Mouse (Mus musculus) thymus, adult 2 months (tissue): ENCODE measurements around the gene Ccdc102a. TPM values are rescaled to one million over a fixed set of nuclear protein-coding genes. Genes with fewer than 3 reads are reported as not detected.

Source experiments
- DNase-seq: peaks from one replicate; pipeline ENCODE4 v3.0.0; 2021
- H3K27ac ChIP-seq: fragments of 200-500 bp; 2 replicates; pipeline ENCODE4 v1.5.1; 2012; ENCODE audit warnings: low read length, control low read depth; ENCODE audit not compliant: control insufficient read depth, insufficient read depth
- H3K27me3 ChIP-seq: fragments of 200-500 bp; 2 replicates; pipeline ENCODE4 v1.6.1; 2012; ENCODE audit warnings: mild to moderate bottlenecking, low read length, moderate library complexity, mixed read lengths; ENCODE audit not compliant: control insufficient read depth, insufficient read depth
- H3K36me3 ChIP-seq: fragments of 200-500 bp; 2 replicates; pipeline ENCODE4 v1.6.1; 2012; ENCODE audit warnings: mild to moderate bottlenecking, low read length, moderate library complexity; ENCODE audit not compliant: control insufficient read depth, insufficient read depth
- H3K4me1 ChIP-seq: fragments of 200-500 bp; replicated peaks from 2 replicates; pipeline ENCODE4 v1.6.1; 2012; ENCODE audit warnings: low read length; ENCODE audit not compliant: control insufficient read depth, insufficient read depth
- H3K4me3 ChIP-seq: fragments of 200-500 bp; 2 replicates; pipeline ENCODE4 v1.5.1; 2012; ENCODE audit warnings: mild to moderate bottlenecking, low read length, control low read depth, moderate library complexity; ENCODE audit not compliant: control insufficient read depth, insufficient read depth
- CTCF ChIP-seq: fragments of 200-500 bp; IDR thresholded peaks from 2 replicates; pipeline ENCODE4 v1.5.1; 2012; ENCODE audit warnings: mild to moderate bottlenecking, control low read depth, low read length, moderate library complexity, borderline replicate concordance; ENCODE audit not compliant: control insufficient read depth, poor library complexity, insufficient read depth; ENCODE audit errors: extremely low read depth
- POLR2A ChIP-seq: fragments of 200-500 bp; IDR thresholded peaks from 2 replicates; pipeline ENCODE4 v1.6.1; 2012; ENCODE audit warnings: mild to moderate bottlenecking, low read length, control low read depth, moderate library complexity; ENCODE audit not compliant: control insufficient read depth, poor library complexity, insufficient read depth; ENCODE audit errors: extremely low read depth
- WGBS: fragments of 180-500 bp; shearing (Covaris S2); methylation state at CpG from one replicate; pipeline ENCODE4 v1.1.7; 2018; 5-methylcytosine and 5-hydroxymethylcytosine counted together
- polyA plus RNA-seq: library from polyadenylated mRNA; depleted of rRNA; stranded (reverse); fragments of >200 nt; gene quantifications from 2 replicates; pipeline ENCODE4 v1.2.3, GENCODE M21; 2012

Gene Ccdc102a
- polyA plus RNA-seq, 1 experiment: 7.2 TPM

DNA sequence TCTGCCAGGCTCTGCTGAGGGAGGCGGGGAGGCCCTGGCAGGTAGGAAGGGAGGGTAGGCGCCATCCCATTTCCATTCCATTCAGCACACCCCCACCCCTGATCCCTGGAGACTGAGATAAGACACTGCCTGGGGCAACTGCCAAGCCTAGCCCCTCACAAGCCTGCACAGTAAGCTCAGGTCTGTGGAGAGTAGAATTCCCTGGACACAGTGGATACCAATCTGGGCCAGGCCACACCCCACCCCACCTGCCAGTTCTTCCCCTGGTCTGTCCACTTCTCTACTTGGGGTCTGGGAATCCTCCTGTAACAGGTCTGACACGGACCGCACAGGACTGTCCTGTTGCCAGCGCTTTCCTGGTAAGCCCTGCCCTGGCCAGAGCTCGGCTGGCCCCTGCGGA lies 48.8 kb downstream of the Ccdc102a start:
- no peaks in the 10 kb centered on the region; the same call in 1 of the 2 replicates for H3K27me3 ChIP-seq
- 96% methylated on average over 7 of the region's 7 CpGs for WGBS
- no peak overlapping the region for H3K4me3 ChIP-seq
- H3K4me1 ChIP-seq: peaks cover 11% of the 10 kb centered on the region; the same call in 1 of the 2 replicates
- H3K27ac ChIP-seq: no peak overlapping the region
- TF ChIP-seq CTCF (no peak), POLR2A (no peak)
- no peak for DNase-seq
- peaks cover 1% of the 10 kb centered on the region; the same call in 1 of the 2 replicates for H3K36me3 ChIP-seq

DNA sequence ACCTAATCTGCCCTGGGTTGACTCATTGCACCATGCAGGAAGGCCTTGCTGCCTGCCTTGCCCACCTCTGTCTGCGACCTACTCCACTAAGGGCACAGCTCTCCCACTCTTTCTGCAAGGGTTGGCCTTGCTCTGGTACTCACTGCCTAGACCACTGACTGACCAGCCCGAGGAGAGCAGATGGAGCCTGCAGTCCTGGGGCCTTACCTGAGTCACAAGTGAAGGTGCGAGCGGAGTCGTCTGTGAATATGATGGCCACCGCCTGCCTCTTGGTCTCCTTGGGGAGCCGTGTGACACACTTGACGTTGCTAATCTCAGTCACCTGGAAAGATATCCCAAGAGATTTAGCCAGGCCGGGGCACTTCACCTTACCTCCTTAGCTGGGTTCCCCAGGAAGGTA lies 51.0 kb downstream of the Ccdc102a start:
- 95% methylated on average over 9 of the region's 9 CpGs for WGBS
- Histone ChIP-seq H3K4me1 (peaks cover 11% of the 10 kb centered on the region; the same call in 1 of the 2 replicates), H3K36me3 (peaks cover 16% of the 10 kb centered on the region), H3K27ac (no peak overlapping the region), H3K4me3 (no peak overlapping the region), H3K27me3 (no peaks in the 10 kb centered on the region; the same call in 1 of the 2 replicates)
- no peak for DNase-seq
- no peak for TF ChIP-seq CTCF
- TF ChIP-seq POLR2A: no peak

GRCm38 (mm10) chr8:94865292-94865691 lies 52.6 kb downstream of the Ccdc102a start:
- no peak for TF ChIP-seq POLR2A
- no peak for TF ChIP-seq CTCF
- DNase-seq: no peak
- H3K27ac ChIP-seq: no peak overlapping the region
- no peak overlapping the region for H3K4me3 ChIP-seq
- WGBS: 91% methylated on average over 10 of the region's 10 CpGs
- no peaks in the 10 kb centered on the region; the same call in 1 of the 2 replicates for H3K27me3 ChIP-seq
- H3K36me3 ChIP-seq: peaks cover 19% of the 10 kb centered on the region
- H3K4me1 ChIP-seq: no peaks in the 10 kb centered on the region

- Histone ChIP-seq H3K4me3 (no peak overlapping the region), H3K36me3 (peaks cover 19% of the 10 kb centered on the region), H3K27ac (no peak overlapping the region), H3K4me1 (no peaks in the 10 kb centered on the region), H3K27me3 (no peaks in the 10 kb centered on the region)
- no peak for DNase-seq
- WGBS: 91% methylated on average over 10 of the region's 10 CpGs
- TF ChIP-seq POLR2A (no peak), CTCF (no peak)
These were observed 53.8 kb downstream of the Ccdc102a start for GRCm38 (mm10) chr8:94863897-94864673.

DNA sequence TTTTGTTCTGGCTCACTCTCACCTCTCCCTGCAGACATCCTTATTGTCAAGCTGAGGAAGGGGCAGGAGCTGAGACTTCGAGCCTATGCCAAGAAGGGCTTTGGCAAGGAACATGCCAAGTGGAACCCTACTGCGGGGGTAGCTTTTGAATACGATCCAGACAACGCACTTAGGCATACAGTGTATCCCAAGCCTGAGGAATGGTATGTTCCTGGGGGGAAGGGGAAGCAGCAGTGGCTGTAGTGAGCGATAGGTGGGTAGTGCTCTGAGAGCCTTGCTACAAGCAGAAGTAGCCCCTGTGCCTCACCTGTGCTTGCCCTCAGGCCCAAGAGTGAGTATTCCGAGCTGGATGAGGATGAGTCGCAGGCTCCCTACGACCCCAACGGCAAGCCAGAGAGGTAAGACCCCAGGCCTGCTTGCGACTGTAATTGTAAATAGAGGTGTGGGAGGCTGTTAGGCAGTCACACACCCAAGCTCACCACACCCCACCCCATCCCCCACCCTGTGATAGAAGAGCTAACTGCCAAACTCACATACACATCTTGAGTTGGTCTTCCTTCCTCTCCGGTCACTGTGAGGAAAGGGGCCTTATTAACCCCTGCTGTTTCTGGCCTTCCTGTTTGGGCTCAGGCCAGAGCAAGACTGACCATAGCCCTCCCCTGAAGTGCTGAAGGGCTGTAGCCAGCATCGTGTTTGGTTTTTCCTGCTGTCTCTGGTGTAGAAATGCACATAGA lies 55.2 kb downstream of the Ccdc102a start:
- Histone ChIP-seq H3K4me1 (no peaks in the 10 kb centered on the region), H3K4me3 (no peak overlapping the region), H3K36me3 (peaks cover 19% of the 10 kb centered on the region), H3K27me3 (no peaks in the 10 kb centered on the region), H3K27ac (no peak overlapping the region)
- WGBS: 97% methylated on average over 12 of the region's 12 CpGs
- DNase-seq: no peak
- TF ChIP-seq CTCF: no peak
- TF ChIP-seq POLR2A: no peak

DNA sequence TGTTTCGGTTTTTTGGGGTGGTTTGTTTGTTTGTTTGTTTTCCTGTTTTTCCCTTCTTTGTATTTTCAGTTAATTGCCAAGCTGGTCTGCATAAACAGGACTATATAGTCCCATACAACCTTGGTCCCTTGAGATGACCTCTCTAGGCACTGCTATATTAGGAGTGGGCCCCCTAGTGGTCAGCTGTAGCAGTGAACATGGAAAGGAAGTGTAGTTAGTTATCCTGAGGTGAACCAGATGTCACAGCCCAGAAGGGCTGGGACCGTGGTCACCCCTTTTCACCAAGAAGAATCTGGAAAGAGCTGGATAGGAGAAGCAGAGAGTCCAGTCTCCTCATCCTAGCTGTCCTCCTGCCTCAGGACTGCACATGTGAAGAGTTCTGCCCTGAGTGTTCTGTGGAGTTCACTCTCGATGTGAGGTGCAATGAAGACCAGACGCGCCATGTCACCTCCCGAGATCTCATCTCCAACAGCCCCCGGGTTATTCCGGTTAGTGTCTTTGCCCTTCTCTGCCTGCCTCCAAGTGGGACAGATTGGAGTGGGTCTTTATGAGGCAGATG lies 56.5 kb downstream of the Ccdc102a start:
- TF ChIP-seq CTCF (no peak), POLR2A (no peak)
- peaks cover 19% of the 10 kb centered on the region for H3K36me3 ChIP-seq
- WGBS: 79% methylated on average over 8 of the region's 8 CpGs
- no peak overlapping the region for H3K4me3 ChIP-seq
- no peak overlapping the region for H3K27ac ChIP-seq
- DNase-seq: peak; percentile 71
- no peaks in the 10 kb centered on the region for H3K4me1 ChIP-seq
- H3K27me3 ChIP-seq: no peaks in the 10 kb centered on the region
